Mouse (Mus musculus) macrophage (primary cell): Measurements from ENCODE around the gene Ica1l. TPM values are rescaled to one million over a fixed set of nuclear protein-coding genes. Genes with fewer than 3 reads are reported as not detected.

Experiments
- H3K27ac ChIP-seq: fragments of 350-480 bp; formaldehyde crosslinking; 2 replicates; pipeline ENCODE4 v1.9.0; 2021
- H3K36me3 ChIP-seq: fragments of 350-480 bp; formaldehyde crosslinking; 2 replicates; pipeline ENCODE4 v1.9.0; 2021; ENCODE audit errors: inconsistent target
- H3K4me3 ChIP-seq: fragments of 350-480 bp; formaldehyde crosslinking; 2 replicates; pipeline ENCODE4 v1.9.0; 2021; ENCODE audit errors: inconsistent target
- H3K79me2 ChIP-seq: fragments of 350-480 bp; formaldehyde crosslinking; 2 replicates; pipeline ENCODE4 v1.9.0; 2021; ENCODE audit errors: inconsistent target
- WGBS: methylation state at CpG from one replicate; pipeline ENCODE4 v1.1.7; 2026; ENCODE audit warnings: inconsistent platforms; ENCODE audit not compliant: missing documents; 5-methylcytosine and 5-hydroxymethylcytosine counted together
- polyA plus RNA-seq: library from polyadenylated mRNA; stranded (reverse); fragments of 250-400 nt; gene quantifications from 3 replicates; pipeline ENCODE4 v1.2.4, GENCODE M21; 2018; ENCODE audit warnings: inconsistent platforms

Gene Ica1l
- polyA plus RNA-seq, 1 experiment from 2014 or later, result not detected

GRCm38 (mm10) chr1:60008743-60009142, 34.2 kb downstream of the Ica1l start:
- WGBS, result 94% methylated on average over 2 of the region's 2 CpGs
- Histone ChIP-seq H3K4me3 (no peak overlapping the region), H3K79me2 (no peaks in the 10 kb centered on the region), H3K36me3 (no peaks in the 10 kb centered on the region), H3K27ac (no peak overlapping the region)

- 94% methylated on average over 10 of the region's 10 CpGs for WGBS
- Histone ChIP-seq H3K36me3 (no peaks in the 10 kb centered on the region), H3K79me2 (no peaks in the 10 kb centered on the region), H3K4me3 (no peak overlapping the region), H3K27ac (no peak overlapping the region)
These were observed 35.6 kb downstream of the Ica1l start for GRCm38 (mm10) chr1:60007337-60007736.

GRCm38 (mm10) chr1:60000319-60000718, 42.7 kb downstream of the Ica1l start:
- no peak overlapping the region for H3K27ac ChIP-seq
- no peak overlapping the region for H3K4me3 ChIP-seq
- 47% methylated on average over 2 of the region's 2 CpGs for WGBS
- H3K79me2 ChIP-seq, result no peaks in the 10 kb centered on the region
- no peaks in the 10 kb centered on the region for H3K36me3 ChIP-seq

DNA sequence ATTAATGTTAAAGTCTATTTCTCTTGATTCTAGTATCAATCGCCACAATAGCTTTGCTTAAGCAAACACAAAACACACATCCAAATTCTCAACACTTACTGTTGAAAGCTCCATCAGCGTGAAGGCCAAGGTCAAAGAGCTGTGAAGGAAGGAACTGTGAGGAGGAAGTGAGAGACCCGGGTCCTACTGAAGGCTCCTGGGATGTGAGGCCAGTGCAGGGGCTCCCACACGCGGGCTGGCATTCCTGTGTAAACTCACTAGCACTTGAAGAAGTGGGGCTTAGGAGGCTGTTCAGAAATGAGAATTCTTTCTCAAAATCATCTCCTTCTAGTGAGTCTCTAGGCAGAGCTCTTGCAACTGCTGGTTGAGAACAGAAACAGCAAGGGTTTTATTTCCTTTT, 45.6 kb downstream of the Ica1l start:
- 32% methylated on average over 5 of the region's 5 CpGs for WGBS
- no peak overlapping the region for H3K27ac ChIP-seq
- H3K79me2 ChIP-seq, result no peaks in the 10 kb centered on the region
- H3K4me3 ChIP-seq, result no peak overlapping the region
- H3K36me3 ChIP-seq, result no peaks in the 10 kb centered on the region

- Histone ChIP-seq H3K36me3 (no peaks in the 10 kb centered on the region), H3K27ac (no peak overlapping the region), H3K79me2 (no peaks in the 10 kb centered on the region), H3K4me3 (no peak overlapping the region)
- 81% methylated on average over 3 of the region's 3 CpGs for WGBS
These were observed 47.3 kb downstream of the Ica1l start for GRCm38 (mm10) chr1:59995646-59996045.

- no peak overlapping the region for H3K27ac ChIP-seq
- WGBS, result 97% methylated on average over 3 of the region's 3 CpGs
- no peak overlapping the region for H3K4me3 ChIP-seq
- H3K36me3 ChIP-seq, result peaks cover 1% of the 10 kb centered on the region; the same call in 1 of the 2 replicates
- H3K79me2 ChIP-seq, result no peaks in the 10 kb centered on the region
These were observed 55.5 kb downstream of the Ica1l start for GRCm38 (mm10) chr1:59987399-59988040.

DNA sequence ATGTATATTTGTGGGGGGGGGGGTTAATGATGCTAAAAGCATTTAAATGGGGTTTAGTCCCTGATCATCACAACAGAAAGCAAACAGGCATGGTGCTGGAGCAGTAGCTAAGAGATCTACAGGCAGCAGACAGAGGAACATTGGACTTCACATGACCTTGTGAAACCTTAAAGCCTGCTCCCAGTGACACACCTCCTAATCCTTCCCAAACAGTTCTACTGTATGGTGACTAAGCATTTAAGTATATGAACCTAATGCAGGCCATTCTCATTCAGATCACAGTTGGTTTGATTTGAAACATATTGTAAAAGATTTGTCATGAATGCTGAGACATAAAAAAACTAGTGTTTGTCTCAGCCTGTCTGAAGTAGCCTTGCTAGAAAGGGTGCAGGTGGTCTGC, 56.4 kb downstream of the Ica1l start:
- Histone ChIP-seq H3K79me2 (no peaks in the 10 kb centered on the region), H3K36me3 (peaks cover 9% of the 10 kb centered on the region), H3K27ac (no peak overlapping the region)

GRCm38 (mm10) chr1:59967291-59967690, 75.7 kb downstream of the Ica1l start:
- H3K36me3 ChIP-seq, result peaks cover 16% of the 10 kb centered on the region; the same call in 1 of the 2 replicates
- no peak overlapping the region for H3K4me3 ChIP-seq
- H3K79me2 ChIP-seq, result no peaks in the 10 kb centered on the region
- H3K27ac ChIP-seq, result no peak overlapping the region
- 86% methylated on average over 3 of the region's 4 CpGs for WGBS

More for the DNA sequence above, 56.4 kb downstream of the Ica1l start:
- H3K4me3 ChIP-seq, result no peak overlapping the region

GRCm38 (mm10) chr1:59966171-59966785, 76.7 kb downstream of the Ica1l start:
- WGBS, result 95% methylated on average over 6 of the region's 6 CpGs
- Histone ChIP-seq H3K36me3 (peaks cover 10% of the 10 kb centered on the region; the same call in 1 of the 2 replicates), H3K27ac (no peak overlapping the region), H3K4me3 (no peak overlapping the region), H3K79me2 (no peaks in the 10 kb centered on the region)

- Histone ChIP-seq H3K4me3 (no peak overlapping the region), H3K27ac (no peak overlapping the region), H3K36me3 (no peaks in the 10 kb centered on the region), H3K79me2 (no peaks in the 10 kb centered on the region)
- WGBS, result 100% methylated on average over 1 of the region's 1 CpGs
These were observed 83.0 kb downstream of the Ica1l start for GRCm38 (mm10) chr1:59959941-59960340.

- no peak overlapping the region for H3K4me3 ChIP-seq
- no peaks in the 10 kb centered on the region for H3K36me3 ChIP-seq
- 94% methylated on average over 2 of the region's 3 CpGs for WGBS
- H3K79me2 ChIP-seq, result no peaks in the 10 kb centered on the region
- H3K27ac ChIP-seq, result no peak overlapping the region
These were observed 85.8 kb downstream of the Ica1l start for GRCm38 (mm10) chr1:59957206-59957605.

GRCm38 (mm10) chr1:59947509-59947908, 95.5 kb downstream of the Ica1l start:
- H3K4me3 ChIP-seq, result no peak overlapping the region
- 100% methylated on average over 2 of the region's 4 CpGs for WGBS
- H3K36me3 ChIP-seq, result no peaks in the 10 kb centered on the region
- H3K79me2 ChIP-seq, result peaks cover 54% of the 10 kb centered on the region
- no peak overlapping the region for H3K27ac ChIP-seq

- Histone ChIP-seq H3K79me2 (peaks cover 70% of the 10 kb centered on the region), H3K4me3 (no peak overlapping the region), H3K27ac (no peak overlapping the region), H3K36me3 (no peaks in the 10 kb centered on the region)
- 100% methylated on average over 1 of the region's 1 CpGs for WGBS
These were observed 97.0 kb downstream of the Ica1l start for GRCm38 (mm10) chr1:59945969-59946368.

DNA sequence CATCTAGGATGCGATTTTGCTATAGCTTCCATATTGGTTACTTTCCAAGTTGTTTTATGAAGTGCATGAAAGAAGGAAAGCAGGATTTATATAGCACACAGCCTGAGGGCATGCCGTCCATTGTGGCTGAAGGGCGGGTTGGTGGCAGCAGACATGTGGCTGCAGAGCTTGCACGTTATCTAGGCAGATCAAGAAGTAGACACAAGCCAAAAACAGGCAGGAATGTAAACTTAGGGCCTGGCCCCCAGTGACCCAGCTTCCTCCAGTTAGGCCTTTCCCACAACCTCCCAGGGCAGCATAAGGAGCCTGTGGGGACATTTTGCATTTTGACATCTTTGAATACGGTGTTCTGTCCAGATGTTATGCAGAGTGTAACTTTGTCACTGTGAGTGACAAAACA, 99.2 kb downstream of the Ica1l start:
- H3K27ac ChIP-seq, result no peak overlapping the region
- H3K79me2 ChIP-seq, result peaks cover 91% of the 10 kb centered on the region
- whole genome bisulfite sequencing, result 92% methylated on average over 5 of the region's 5 CpGs
- H3K36me3 ChIP-seq, result no peaks in the 10 kb centered on the region
- H3K4me3 ChIP-seq, result no peak overlapping the region

DNA sequence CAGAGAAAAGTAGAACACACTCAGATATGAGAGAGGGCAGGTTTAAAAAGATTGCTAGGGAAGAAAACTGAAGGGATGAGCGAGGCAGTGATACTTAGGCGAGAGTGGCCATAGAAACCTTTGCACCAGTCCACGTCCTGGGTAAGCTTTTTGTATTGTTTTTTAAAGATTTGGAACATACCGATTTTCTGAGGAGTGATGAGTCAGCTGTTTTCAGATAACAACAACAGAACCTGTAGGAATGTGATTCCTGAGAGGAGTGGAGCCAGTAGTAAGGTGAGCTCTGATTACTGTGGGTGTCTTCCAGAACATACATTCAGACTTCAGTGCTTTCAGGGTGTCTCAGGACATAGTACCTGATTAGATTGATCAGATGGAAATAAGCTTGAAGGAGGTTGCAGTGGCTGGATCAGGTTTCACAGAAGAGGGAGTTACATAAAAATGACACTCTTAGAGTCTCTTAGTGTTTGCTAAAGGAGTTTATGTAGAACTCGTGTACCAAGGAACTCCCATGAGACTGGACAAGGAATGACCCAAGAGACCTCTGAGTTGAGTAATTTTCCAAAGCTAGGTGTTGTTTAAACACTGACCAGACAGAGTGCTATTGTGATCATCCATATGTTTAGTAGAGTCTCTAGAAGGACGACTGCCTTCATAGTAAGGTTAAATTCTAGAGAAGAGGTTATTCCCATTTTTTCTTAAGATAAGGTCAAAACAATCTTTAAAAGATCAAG, 100.8 kb downstream of the Ica1l start:
- H3K27ac ChIP-seq, result no peak overlapping the region
- no peak overlapping the region for H3K4me3 ChIP-seq
- H3K36me3 ChIP-seq, result no peaks in the 10 kb centered on the region
- H3K79me2 ChIP-seq, result peaks cover 100% of the 10 kb centered on the region
- WGBS, result 91% methylated on average over 6 of the region's 6 CpGs
